Comparison of ENCODE assay signal across 28 mouse cellular contexts in genomic region chr13:3832450-3832849, GRCm38 (mm10). TPM values are rescaled to one million over a fixed set of nuclear protein-coding genes. Genes with fewer than 3 reads are reported as not detected.
DNase-seq lines count a peak whose midpoint lies in the region; ATAC-seq lines count a peak whose summit lies in the region.
"Had no signal": no experiment of that assay in that cellular context is flagged by ENCODE, and none has a peak within 500 bp of the region (broad histone marks: within the 10 kb centered on the region; RNA-seq: fewer than 3 reads in every experiment).

No protein-coding gene starts in this region.

- no peaks in the 10 kb centered on the region for H3K4me1 ChIP-seq in kidney, embryonic 16.5 days (ENCODE audit: insufficient read depth, low read length)
- H3K4me1 ChIP-seq: hindbrain, embryonic 15.5 days; neural tube, embryonic 15.5 days had no signal

- H3K9ac ChIP-seq in kidney, embryonic 16.5 days (replicated peaks; ENCODE audit: low read length) = no peak overlapping the region
- H3K9ac ChIP-seq: hindbrain, embryonic 15.5 days; neural tube, embryonic 15.5 days had no signal

- WGBS in kidney, embryonic 16.5 days = 28% methylated on average over 2 of the region's 2 CpGs

- ATAC-seq in kidney, embryonic 16.5 days (ENCODE audit: low FRiP score, low TSS enrichment) = peak; percentile 63; the same call in 1 of the 2 replicates
- peak; percentile 71 for ATAC-seq in common myeloid progenitor, adult 5-6 weeks (replicated peaks; ENCODE audit: low read depth, poor library complexity, severe bottlenecking)
- ATAC-seq in megakaryocyte progenitor cell, adult 5-6 weeks (replicated peaks; ENCODE audit: poor library complexity) = peak; percentile 69
- ATAC-seq: midbrain, embryonic 16.5 days had no signal

- H3K36me3 ChIP-seq in kidney, embryonic 16.5 days (ENCODE audit: insufficient read depth, low read length) = no peaks in the 10 kb centered on the region
- H3K36me3 ChIP-seq: hindbrain, embryonic 15.5 days; neural tube, embryonic 15.5 days had no signal

- no peaks in the 10 kb centered on the region for H3K9me3 ChIP-seq in kidney, embryonic 16.5 days (ENCODE audit: low read length)
- H3K9me3 ChIP-seq: hindbrain, embryonic 15.5 days; neural tube, embryonic 15.5 days had no signal

- no peak for DNase-seq in kidney, adult 8-10 months
- peak; percentile 94 for DNase-seq in 416B (ENCODE audit: low read depth)
- no peak for DNase-seq in frontal cortex, postnatal 25 days (ENCODE audit: low spot score in 2 of 2)
- no peak for DNase-seq in left cerebral cortex, adult 9 months (ENCODE audit: low spot score in 2 of 2)
- DNase-seq: adrenal gland, adult 8-10 months; cerebellum, adult 9-10 months; gastrocnemius, postnatal 10 days; heart, adult 18-20 months; heart, postnatal 36 days; kidney, adult 9 months; layer of hippocampus, postnatal 36 days; liver; right cerebral cortex, postnatal 14 days had no signal

- no peak overlapping the region for H3K27ac ChIP-seq in kidney, embryonic 16.5 days (ENCODE audit: low read length)
- H3K27ac ChIP-seq: hindbrain, embryonic 15.5 days; neural tube, embryonic 15.5 days had no signal

- H3K27me3 ChIP-seq in kidney, embryonic 16.5 days (ENCODE audit: insufficient read depth, low read length) = no peaks in the 10 kb centered on the region
- H3K27me3 ChIP-seq: hindbrain, embryonic 15.5 days; neural tube, embryonic 15.5 days had no signal

- no peak overlapping the region for H3K4me3 ChIP-seq in kidney, embryonic 16.5 days (ENCODE audit: low read length)
- H3K4me3 ChIP-seq: hindbrain, embryonic 15.5 days; neural tube, embryonic 15.5 days had no signal

- H3K4me2 ChIP-seq in kidney, embryonic 16.5 days (replicated peaks; ENCODE audit: low read depth, low read length) = no peak overlapping the region
- H3K4me2 ChIP-seq: hindbrain, embryonic 15.5 days; neural tube, embryonic 15.5 days had no signal

RNA-seq across cellular contexts. Expression of gene Calm4, which starts 5.1 kb away (rescaled TPM):
- not detected in 2 replicates for polyA plus RNA-seq in kidney, embryonic 16.5 days (2015; fragmentation: Nextera tagmentation; extraction: Ambion mirVana)
- total RNA-seq in common myeloid progenitor, adult 5-6 weeks (2017) = 0.23 TPM in 1 of 2 replicates, not detected in the other
- not detected in 2 replicates for total RNA-seq in megakaryocyte progenitor cell, adult 5-6 weeks (2015)
- not detected in 2 replicates for total RNA-seq in megakaryocyte progenitor cell, adult 5-6 weeks (2017)
- total RNA-seq: adrenal gland, adult 8-10 months; gastrocnemius, postnatal 10 days; heart, adult 18-20 months; heart, postnatal 36 days; layer of hippocampus, adult 18-20 months; layer of hippocampus, postnatal 36 days; left cerebral cortex, postnatal 25 days had no signal
- polyA plus RNA-seq: forebrain, embryonic 11.5 days; frontal cortex, adult 2 months; heart, embryonic 14.5 days; liver, embryonic 16.5 days; midbrain, embryonic 16.5 days; spleen, adult 2 months; stomach, embryonic 14.5 days; urinary bladder, adult 2 months had no signal

RNA-seq across cellular contexts. Expression of gene Calm5, which starts 21.5 kb away (rescaled TPM):
- polyA plus RNA-seq in kidney, embryonic 16.5 days (2015; fragmentation: Nextera tagmentation; extraction: Ambion mirVana) = not detected in 2 replicates
- not detected in 2 replicates for total RNA-seq in common myeloid progenitor, adult 5-6 weeks (2017)
- not detected in 2 replicates for total RNA-seq in megakaryocyte progenitor cell, adult 5-6 weeks (2015)
- total RNA-seq in megakaryocyte progenitor cell, adult 5-6 weeks (2017) = not detected in 2 replicates
- total RNA-seq: adrenal gland, adult 8-10 months; gastrocnemius, postnatal 10 days; heart, adult 18-20 months; heart, postnatal 36 days; layer of hippocampus, adult 18-20 months; layer of hippocampus, postnatal 36 days; left cerebral cortex, postnatal 25 days had no signal
- polyA plus RNA-seq: forebrain, embryonic 11.5 days; frontal cortex, adult 2 months; heart, embryonic 14.5 days; hindbrain, embryonic 15.5 days; liver, embryonic 16.5 days; midbrain, embryonic 16.5 days; neural tube, embryonic 15.5 days; spleen, adult 2 months; stomach, embryonic 14.5 days; urinary bladder, adult 2 months had no signal

RNA-seq across cellular contexts. Expression of gene Calml3, which starts 28.3 kb away (rescaled TPM):
- polyA plus RNA-seq in kidney, embryonic 16.5 days (2015; fragmentation: Nextera tagmentation; extraction: Ambion mirVana) = 0.76 and 0.81 TPM in 2 replicates
- not detected in 2 replicates for total RNA-seq in common myeloid progenitor, adult 5-6 weeks (2017)
- not detected in 2 replicates for total RNA-seq in megakaryocyte progenitor cell, adult 5-6 weeks (2015)
- not detected in 2 replicates for total RNA-seq in megakaryocyte progenitor cell, adult 5-6 weeks (2017)
- total RNA-seq: gastrocnemius, postnatal 10 days; heart, adult 18-20 months; heart, postnatal 36 days; layer of hippocampus, adult 18-20 months; layer of hippocampus, postnatal 36 days; left cerebral cortex, postnatal 25 days had no signal
- polyA plus RNA-seq: forebrain, embryonic 11.5 days; frontal cortex, adult 2 months; heart, embryonic 14.5 days; liver, embryonic 16.5 days; midbrain, embryonic 16.5 days; neural tube, embryonic 15.5 days had no signal
